Mouse (Mus musculus) limb, embryonic 13.5 days (tissue): ENCODE data around the gene Sac3d1. TPM values are rescaled to one million over a fixed set of nuclear protein-coding genes. Genes with fewer than 3 reads are reported as not detected.
A peak's percentile ranks its signal among the peaks of the same experiment; 100 is the strongest.
"Not testable (repeated sequence)": the region's sequence is repeated elsewhere in the genome, so short reads cannot be mapped to it uniquely, and the experiment has no call there.

ENCODE experiments used
- ATAC-seq: fragments of 200-750 bp; cut with Nextera tagmentation; 2 replicates; pipeline ENCODE4 v1.8.0; 2017; ENCODE audit warnings: low read depth, moderate number of reproducible peaks, moderate TSS enrichment; ENCODE audit not compliant: low FRiP score
- H3K27ac ChIP-seq: fragments of 300-500 bp; sonication (generic); 2 replicates; pipeline ENCODE4 v1.5.1; 2015; ENCODE audit warnings: inconsistent platforms, mild to moderate bottlenecking, moderate library complexity
- H3K27me3 ChIP-seq: fragments of 300-500 bp; sonication (generic); 2 replicates; pipeline ENCODE4 v1.6.1; 2015; ENCODE audit warnings: mild to moderate bottlenecking, inconsistent platforms
- H3K36me3 ChIP-seq: fragments of 300-500 bp; sonication (generic); 2 replicates; pipeline ENCODE4 v1.6.1; 2015; ENCODE audit warnings: inconsistent platforms, mild to moderate bottlenecking, moderate library complexity
- H3K4me1 ChIP-seq: fragments of 300-500 bp; sonication (generic); 2 replicates; pipeline ENCODE4 v1.6.1; 2015; ENCODE audit warnings: inconsistent platforms
- H3K4me2 ChIP-seq: fragments of 300-500 bp; sonication (generic); replicated peaks from 2 replicates; pipeline ENCODE4 v1.6.1; 2015; ENCODE audit warnings: inconsistent platforms, mild to moderate bottlenecking, moderate library complexity
- H3K4me3 ChIP-seq: fragments of 300-500 bp; sonication (generic); 2 replicates; pipeline ENCODE4 v1.5.1; 2015; ENCODE audit warnings: moderate library complexity, mild to moderate bottlenecking, inconsistent platforms
- H3K9ac ChIP-seq: fragments of 300-500 bp; sonication (generic); 2 replicates; pipeline ENCODE4 v1.6.1; 2015; ENCODE audit warnings: mild to moderate bottlenecking, inconsistent platforms
- H3K9me3 ChIP-seq: fragments of 300-500 bp; sonication (generic); 2 replicates; pipeline ENCODE4 v1.6.1; 2016; ENCODE audit warnings: inconsistent platforms
- WGBS: fragments of 180-500 bp; shearing (Covaris S2); methylation state at CpG from one replicate; pipeline ENCODE4 v1.1.7; 2015; 5-methylcytosine and 5-hydroxymethylcytosine counted together
- polyA plus RNA-seq: library from polyadenylated mRNA; unstranded; fragments of >200 nt; fragmentation: Nextera tagmentation; extraction: Ambion mirVana; gene quantifications from 2 replicates; pipeline ENCODE4 v1.2.1, GENCODE M21; 2015

Sac3d1 gene
- polyA plus RNA-seq, 1 experiment from 2014 or later, result 44.0 TPM

DNA sequence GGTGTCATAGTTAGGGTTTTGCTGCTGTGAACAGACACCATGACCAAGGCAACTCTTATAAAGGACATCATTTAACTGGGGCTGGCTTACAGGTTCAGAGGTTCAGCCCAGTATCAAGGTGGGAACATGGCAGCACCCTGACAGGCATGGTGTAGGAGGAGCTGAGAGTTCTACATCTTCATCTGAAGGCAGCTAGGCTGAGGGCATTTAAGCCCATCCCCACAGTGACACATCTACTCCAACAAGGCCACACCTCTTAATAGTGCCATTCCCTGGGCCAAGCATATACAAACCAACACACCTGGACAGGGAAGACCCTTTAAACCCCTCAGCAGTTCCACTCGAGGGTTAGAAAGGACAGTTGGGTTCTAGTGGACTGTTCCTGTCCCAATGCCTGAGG lies 14.7 kb upstream of the Sac3d1 start:
- ATAC-seq, H3K27ac ChIP-seq, H3K4me3 ChIP-seq, H3K4me1 ChIP-seq, H3K9me3 ChIP-seq, H3K27me3 ChIP-seq, H3K4me2 ChIP-seq, H3K9ac ChIP-seq: not testable (repeated sequence)
- peaks cover 39% of the 10 kb centered on the region for H3K36me3 ChIP-seq
- 50% methylated on average over 1 of the region's 1 CpGs for WGBS

DNA sequence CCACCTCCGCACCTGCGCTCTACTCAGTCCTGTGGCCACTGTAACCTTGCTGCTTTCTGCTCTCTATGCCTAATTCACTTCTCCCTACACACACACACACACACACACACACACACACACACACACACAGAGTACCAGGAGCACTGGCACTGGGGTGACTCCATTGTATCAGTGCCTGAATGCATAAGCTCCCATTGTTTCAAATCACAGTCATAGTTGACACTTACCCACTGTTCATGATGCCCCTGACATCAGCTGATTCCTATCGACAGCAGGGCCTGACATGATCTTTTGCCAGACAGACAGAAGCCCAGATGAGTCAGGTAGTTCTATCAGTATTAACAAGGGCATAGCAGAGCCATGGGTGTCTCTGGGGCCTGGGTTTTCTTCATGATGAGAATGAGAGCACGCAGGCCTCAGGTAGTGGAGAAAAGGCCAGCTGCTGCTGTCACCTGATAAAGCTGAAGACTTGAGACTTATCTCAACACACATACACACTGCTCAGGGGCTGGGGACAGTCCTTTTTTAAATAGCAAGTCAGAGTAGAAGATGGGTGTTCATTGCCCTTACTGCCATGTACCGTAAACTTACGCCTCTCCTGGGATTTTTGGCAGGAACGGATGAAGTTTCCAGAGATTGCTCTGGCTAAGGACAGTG lies 13.8 kb upstream of the Sac3d1 start:
- Histone ChIP-seq H3K27me3 (no peaks in the 10 kb centered on the region), H3K9me3 (no peaks in the 10 kb centered on the region), H3K4me1 (peaks cover 4% of the 10 kb centered on the region; the same call in 1 of the 2 replicates), H3K9ac (no peak overlapping the region), H3K4me2 (no peak overlapping the region), H3K4me3 (no peak overlapping the region), H3K27ac (no peak overlapping the region), H3K36me3 (peaks cover 36% of the 10 kb centered on the region)
- WGBS, result 84% methylated on average over 7 of the region's 7 CpGs
- no peak for ATAC-seq

DNA sequence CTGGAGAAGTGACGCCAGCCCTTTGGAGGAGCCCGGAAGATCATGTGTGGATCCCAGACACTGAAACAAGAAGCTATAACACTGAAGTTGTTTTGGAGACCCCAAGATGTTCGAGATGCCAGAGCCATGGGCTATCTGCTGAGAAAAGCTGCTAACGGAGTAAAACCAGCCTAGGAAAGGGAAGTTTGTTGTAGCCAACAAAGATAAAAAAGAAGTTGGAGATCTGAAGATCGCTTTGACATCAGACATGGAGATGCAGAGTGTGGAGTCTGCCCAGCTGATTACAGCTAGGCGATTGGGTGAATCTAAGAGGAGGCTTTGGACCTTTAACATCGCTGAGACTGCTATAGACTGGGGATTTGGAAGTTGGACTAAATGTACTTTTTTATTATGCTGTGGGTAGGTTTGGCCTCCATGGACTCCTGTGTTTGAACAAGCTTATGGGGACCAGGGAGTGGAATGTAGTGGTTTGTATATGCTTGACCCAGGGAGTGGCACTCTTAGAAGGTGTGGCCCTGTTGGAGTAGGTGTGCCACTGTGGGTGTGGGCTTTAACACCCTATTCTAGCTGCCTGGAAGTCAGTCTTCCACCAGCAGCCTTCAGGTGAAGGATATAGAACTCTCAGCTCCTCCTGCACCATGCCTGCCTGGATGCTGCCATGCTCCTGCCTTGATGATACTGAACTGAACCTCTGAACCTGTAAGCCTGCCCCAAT lies 12.1 kb upstream of the Sac3d1 start:
- 73% methylated on average over 7 of the region's 7 CpGs for WGBS
- not testable (repeated sequence) for H3K9ac ChIP-seq, H3K27ac ChIP-seq, H3K9me3 ChIP-seq, H3K27me3 ChIP-seq, ATAC-seq, H3K4me3 ChIP-seq, H3K4me1 ChIP-seq, H3K4me2 ChIP-seq
- H3K36me3 ChIP-seq, result peaks cover 19% of the 10 kb centered on the region

DNA sequence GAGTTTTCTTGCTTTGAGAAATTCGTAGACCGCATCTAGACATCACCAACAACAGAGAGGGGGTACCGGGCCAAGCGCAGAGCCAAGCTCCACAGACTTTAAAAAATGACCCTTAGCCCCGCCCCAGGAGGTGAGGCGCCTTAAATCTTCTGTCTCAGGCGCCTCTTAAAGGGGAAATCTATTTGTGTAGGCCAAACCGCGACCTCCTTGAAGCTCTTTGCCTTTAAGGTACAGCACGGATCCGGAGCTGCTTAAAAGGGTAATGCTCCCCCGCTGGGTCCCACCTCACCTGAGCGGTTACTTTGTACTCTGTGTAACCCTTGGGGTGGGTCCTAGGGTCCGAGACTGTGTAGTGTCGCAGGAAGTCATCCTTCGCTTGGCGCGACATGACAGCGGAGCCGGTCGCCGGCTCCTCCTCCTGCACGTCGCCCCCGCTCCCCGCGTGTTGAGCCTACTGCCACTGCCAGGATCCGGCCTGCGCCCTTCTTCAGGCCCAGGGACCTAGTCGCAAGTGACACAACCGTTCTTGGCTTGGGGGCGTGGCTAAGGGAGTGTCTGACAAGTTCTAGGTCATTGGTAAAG lies 9.4 kb upstream of the Sac3d1 start, which contains the start of gene Snx15:
Gene Snx15 (minus strand): TSS at position 545 of the 582 bp plus-strand sequence.
- Histone ChIP-seq H3K36me3 (no peaks in the 10 kb centered on the region; the same call in 1 of the 2 replicates), H3K4me3 (peak within 1 kb of the TSS; percentile 61), H3K27me3 (no peaks in the 10 kb centered on the region), H3K9me3 (no peaks in the 10 kb centered on the region), H3K4me2 (peak within 1 kb of the TSS; percentile 63), H3K27ac (peak within 1 kb of the TSS; percentile 83), H3K4me1 (peaks cover 4% of the 10 kb centered on the region; the same call in 1 of the 2 replicates), H3K9ac (peak within 1 kb of the TSS; percentile 73)
- peak; percentile 92 for ATAC-seq
- WGBS, result under 1% methylated on average over 32 of the region's 32 CpGs

- 74% methylated on average over 10 of the region's 10 CpGs for WGBS
- ATAC-seq, result no peak
- H3K27ac ChIP-seq, result no peak overlapping the region
- H3K9me3 ChIP-seq, result no peaks in the 10 kb centered on the region
- no peaks in the 10 kb centered on the region for H3K27me3 ChIP-seq
- peak overlapping the region; percentile 61 for H3K4me3 ChIP-seq
- peaks cover 1% of the 10 kb centered on the region; the same call in 1 of the 2 replicates for H3K36me3 ChIP-seq
- H3K9ac ChIP-seq, result peak overlapping the region; percentile 73; the same call in 1 of the 2 replicates
- peaks cover 4% of the 10 kb centered on the region; the same call in 1 of the 2 replicates for H3K4me1 ChIP-seq
- H3K4me2 ChIP-seq, result peak overlapping the region; percentile 63
These were observed 8.5 kb upstream of the Sac3d1 start for GRCm38 (mm10) chr19:6126789-6127580.

- 26% methylated on average over 4 of the region's 4 CpGs for WGBS
- no peak overlapping the region for H3K27ac ChIP-seq
- no peak overlapping the region for H3K9ac ChIP-seq
- peaks cover 8% of the 10 kb centered on the region; the same call in 1 of the 2 replicates for H3K36me3 ChIP-seq
- H3K4me3 ChIP-seq, result no peak overlapping the region
- H3K4me1 ChIP-seq, result peaks cover 4% of the 10 kb centered on the region; the same call in 1 of the 2 replicates
- H3K9me3 ChIP-seq, result no peaks in the 10 kb centered on the region
- no peak overlapping the region for H3K4me2 ChIP-seq
- H3K27me3 ChIP-seq, result no peaks in the 10 kb centered on the region
- ATAC-seq, result no peak
These were observed 7.8 kb upstream of the Sac3d1 start for GRCm38 (mm10) chr19:6126289-6126688.

DNA sequence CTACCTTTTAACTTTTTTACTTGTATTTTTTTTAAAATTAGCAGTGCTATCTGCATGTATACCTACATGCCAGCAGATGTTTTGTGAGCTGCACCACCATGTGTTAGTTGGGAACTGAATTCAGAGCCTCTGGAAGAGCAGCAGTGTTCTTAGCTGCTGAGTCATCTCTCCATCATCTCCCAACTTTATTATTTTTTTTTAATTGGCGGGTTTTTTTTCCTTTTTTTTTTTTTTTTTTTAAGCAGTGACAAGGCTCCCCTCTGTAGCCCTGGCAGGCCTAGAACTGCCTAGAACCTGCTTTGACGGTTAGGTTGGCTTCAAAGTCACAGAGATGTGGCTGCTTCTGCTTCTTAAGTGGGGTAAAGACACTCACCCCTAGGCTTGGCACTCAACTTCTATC lies 6.4 kb upstream of the Sac3d1 start:
- H3K4me1 ChIP-seq, result peaks cover 4% of the 10 kb centered on the region; the same call in 1 of the 2 replicates
- no peak for ATAC-seq
- H3K9ac ChIP-seq, result no peak overlapping the region
- H3K27ac ChIP-seq, result no peak overlapping the region
- peaks cover 13% of the 10 kb centered on the region for H3K36me3 ChIP-seq
- H3K4me3 ChIP-seq, result no peak overlapping the region
- no peaks in the 10 kb centered on the region for H3K27me3 ChIP-seq
- 72% methylated on average over 2 of the region's 2 CpGs for WGBS
- no peaks in the 10 kb centered on the region for H3K9me3 ChIP-seq
- H3K4me2 ChIP-seq, result no peak overlapping the region

- H3K27ac ChIP-seq, result no peak overlapping the region
- H3K36me3 ChIP-seq, result peaks cover 13% of the 10 kb centered on the region
- no peaks in the 10 kb centered on the region for H3K27me3 ChIP-seq
- H3K9me3 ChIP-seq, result no peaks in the 10 kb centered on the region
- no peak overlapping the region for H3K4me3 ChIP-seq
- 65% methylated on average over 8 of the region's 8 CpGs for WGBS
- H3K9ac ChIP-seq, result no peak overlapping the region
- H3K4me2 ChIP-seq, result no peak overlapping the region
- peaks cover 10% of the 10 kb centered on the region for H3K4me1 ChIP-seq
- no peak for ATAC-seq
These were observed 4.9 kb upstream of the Sac3d1 start for GRCm38 (mm10) chr19:6123330-6123729.

DNA sequence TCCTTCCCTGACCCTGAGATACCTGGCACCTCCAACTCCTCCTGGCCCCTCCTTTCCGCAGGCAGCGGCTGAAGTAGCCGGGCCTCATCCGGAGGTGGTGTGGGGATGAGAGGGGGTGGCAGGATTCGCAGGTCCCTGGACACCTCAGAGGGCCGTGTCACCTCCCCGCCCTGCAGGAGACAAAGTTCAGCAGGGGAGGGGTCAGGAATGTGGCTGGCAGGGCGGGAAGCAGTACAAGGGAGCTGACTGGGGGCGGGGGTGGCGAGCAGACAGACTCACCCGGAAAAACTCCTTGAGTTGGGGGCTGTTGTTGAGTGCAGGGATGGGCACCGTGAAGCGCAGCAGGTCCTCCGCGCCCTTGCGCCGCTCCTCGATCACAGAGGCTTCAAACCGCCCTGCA lies 3.3 kb upstream of the Sac3d1 start:
- Histone ChIP-seq H3K9me3 (no peaks in the 10 kb centered on the region), H3K4me2 (no peak overlapping the region), H3K27me3 (no peaks in the 10 kb centered on the region), H3K36me3 (peaks cover 13% of the 10 kb centered on the region), H3K27ac (no peak overlapping the region), H3K4me1 (peaks cover 19% of the 10 kb centered on the region), H3K4me3 (no peak overlapping the region), H3K9ac (no peak overlapping the region)
- no peak for ATAC-seq
- 24% methylated on average over 19 of the region's 19 CpGs for WGBS

- Histone ChIP-seq H3K4me3 (peak overlapping the region; percentile 90), H3K36me3 (peaks cover 40% of the 10 kb centered on the region), H3K4me2 (peak overlapping the region; percentile 90), H3K27ac (peak overlapping the region; percentile 95), H3K9me3 (no peaks in the 10 kb centered on the region), H3K4me1 (peaks cover 23% of the 10 kb centered on the region), H3K9ac (peak overlapping the region; percentile 91), H3K27me3 (no peaks in the 10 kb centered on the region)
- peak; percentile 28 for ATAC-seq
- WGBS, result under 1% methylated on average over 8 of the region's 8 CpGs
These were observed 281 bp upstream of the Sac3d1 start for GRCm38 (mm10) chr19:6118677-6119185.

DNA sequence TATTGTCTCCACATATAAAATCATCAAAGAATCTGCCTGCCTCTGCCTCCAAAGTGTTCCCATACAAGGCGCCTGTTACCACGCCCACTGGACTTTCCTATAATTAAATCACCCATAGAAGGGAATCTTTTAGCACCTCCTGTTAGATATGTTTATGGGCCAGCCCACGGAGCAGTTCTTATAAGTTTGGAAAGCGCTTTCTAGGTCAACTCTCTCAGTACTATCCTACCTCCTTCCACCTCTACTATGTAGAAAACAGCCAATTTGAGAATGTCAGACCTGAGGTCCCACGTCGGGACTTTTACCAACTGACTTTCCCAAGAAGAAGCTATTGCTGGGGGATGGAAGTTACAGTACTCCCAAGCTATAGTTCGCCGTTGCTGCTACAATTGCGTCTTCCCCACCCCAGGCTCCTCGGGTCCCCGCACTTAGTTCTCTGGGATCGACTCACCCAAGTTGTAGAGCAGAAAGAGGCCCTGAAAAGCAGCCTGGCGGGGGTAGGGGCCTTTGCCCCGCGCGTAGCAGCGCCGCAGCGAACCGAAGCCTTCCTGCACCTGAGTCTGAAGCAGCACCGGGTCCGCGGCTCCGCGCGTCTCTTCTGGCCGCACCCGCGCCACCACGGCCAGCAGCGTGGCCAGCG lies 984 bp downstream of the Sac3d1 start:
- ATAC-seq, result no peak; the same call in 1 of the 2 replicates
- Histone ChIP-seq H3K9ac (peak overlapping the region; percentile 91), H3K36me3 (peaks cover 47% of the 10 kb centered on the region), H3K4me1 (peaks cover 23% of the 10 kb centered on the region), H3K27me3 (no peaks in the 10 kb centered on the region), H3K4me2 (peak overlapping the region; percentile 90), H3K4me3 (peak overlapping the region; percentile 90), H3K9me3 (no peaks in the 10 kb centered on the region), H3K27ac (peak overlapping the region; percentile 95)
- 4% methylated on average over 32 of the region's 32 CpGs for WGBS
